Mouse (Mus musculus): ENCODE measurements around the gene Incenp.

DNA sequence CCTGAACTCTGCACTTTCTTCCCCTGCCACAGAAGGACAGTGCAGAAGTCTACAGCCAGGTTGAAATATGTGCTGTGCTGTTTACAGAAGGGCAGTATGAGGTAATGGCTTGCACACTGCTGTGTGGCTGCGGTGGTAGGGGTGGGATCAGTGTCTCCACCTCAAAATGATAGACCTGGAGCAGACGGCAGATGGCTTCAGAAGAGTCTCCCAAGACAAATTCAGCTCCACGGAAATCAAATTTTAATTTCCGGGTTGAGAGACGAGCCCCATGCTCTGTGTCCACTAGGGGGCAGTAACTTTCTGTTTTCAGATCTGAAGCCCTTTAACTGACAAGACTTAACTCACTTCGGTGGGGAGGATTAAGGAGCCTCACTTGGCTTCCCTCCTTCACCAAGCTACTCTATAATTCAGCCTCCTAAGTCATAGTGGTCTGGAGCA lies 12.0 kb upstream of the Incenp start:
- TF ChIP-seq CTCF (IDR thresholded peaks at IDR 0.05; ENCODE audit: borderline replicate concordance, extremely low read depth, insufficient read depth, insufficient read length) = peak; percentile 73; the same call in 1 of the 2 replicates
- TF ChIP-seq POLR2A (IDR thresholded peaks at IDR 0.05; ENCODE audit: borderline replicate concordance, extremely low read depth, insufficient read depth, insufficient read length, poor library complexity, severe bottlenecking) = no peak
